Mouse (Mus musculus) lung, postnatal 0 days (tissue): ENCODE measurements around the gene Zbbx. TPM values are rescaled to one million over a fixed set of nuclear protein-coding genes. Genes with fewer than 3 reads are reported as not detected.

Experiments used
- ATAC-seq: fragments of 200-750 bp; cut with Nextera tagmentation; 2 replicates; pipeline ENCODE4 v1.8.0; 2017; ENCODE audit warnings: moderate library complexity
- DNase-seq: peaks from one replicate; pipeline ENCODE4 v3.0.0-alpha.2; 2016; ENCODE audit warnings: low spot score
- H3K27ac ChIP-seq: fragments of 300-500 bp; sonication (generic); 2 replicates; pipeline ENCODE4 v1.5.1; 2014; ENCODE audit warnings: antibody characterized with exemption, mild to moderate bottlenecking, low read length, mixed read lengths
- H3K27me3 ChIP-seq: fragments of 300-500 bp; sonication (generic); replicated peaks from 2 replicates; pipeline ENCODE4 v1.6.1; 2014; ENCODE audit warnings: low read length, mixed read lengths; ENCODE audit not compliant: insufficient read depth
- H3K36me3 ChIP-seq: fragments of 300-500 bp; sonication (generic); 2 replicates; pipeline ENCODE4 v1.6.1; 2014; ENCODE audit warnings: low read length, mixed read lengths; ENCODE audit not compliant: insufficient read depth
- H3K4me1 ChIP-seq: fragments of 300-500 bp; sonication (generic); 2 replicates; pipeline ENCODE4 v1.6.1; 2014; ENCODE audit warnings: antibody characterized with exemption, low read depth, low read length, mixed read lengths; ENCODE audit not compliant: insufficient read depth
- H3K4me2 ChIP-seq: fragments of 300-500 bp; sonication (generic); replicated peaks from 2 replicates; pipeline ENCODE4 v1.6.1; 2014; ENCODE audit warnings: low read depth, mild to moderate bottlenecking, low read length, moderate library complexity, mixed read lengths
- H3K4me3 ChIP-seq: fragments of 300-500 bp; sonication (generic); 2 replicates; pipeline ENCODE4 v1.5.1; 2014; ENCODE audit warnings: low read depth, low read length
- H3K9ac ChIP-seq: fragments of 300-500 bp; sonication (generic); replicated peaks from 2 replicates; pipeline ENCODE4 v1.6.1; 2014; ENCODE audit warnings: low read depth, mild to moderate bottlenecking
- H3K9me3 ChIP-seq: fragments of 300-500 bp; sonication (generic); 2 replicates; pipeline ENCODE4 v1.6.1; 2016; ENCODE audit warnings: low read length, mixed read lengths
- CTCF ChIP-seq: IDR thresholded peaks from 2 replicates; pipeline ENCODE4 v1.5.1; 2016; ENCODE audit warnings: antibody characterized with exemption, mild to moderate bottlenecking
- EP300 ChIP-seq: IDR thresholded peaks from 2 replicates; pipeline ENCODE4 v1.6.1; 2016; ENCODE audit warnings: antibody characterized with exemption, mild to moderate bottlenecking, control low read depth
- WGBS: fragments of 180-500 bp; shearing (Covaris S2); extraction: QIAGEN DNeasy Blood & Tissue Kit; methylation state at CpG from one replicate; pipeline ENCODE4 v1.1.7; 2014; 5-methylcytosine and 5-hydroxymethylcytosine counted together
- polyA plus RNA-seq: library from polyadenylated mRNA; unstranded; fragments of >200 nt; fragmentation: Nextera tagmentation; extraction: Ambion mirVana; gene quantifications from 2 replicates; pipeline ENCODE4 v1.2.1, GENCODE M21; 2015

Gene Zbbx
- polyA plus RNA-seq = 2.3 and 2.6 TPM in 2 replicates

DNA sequence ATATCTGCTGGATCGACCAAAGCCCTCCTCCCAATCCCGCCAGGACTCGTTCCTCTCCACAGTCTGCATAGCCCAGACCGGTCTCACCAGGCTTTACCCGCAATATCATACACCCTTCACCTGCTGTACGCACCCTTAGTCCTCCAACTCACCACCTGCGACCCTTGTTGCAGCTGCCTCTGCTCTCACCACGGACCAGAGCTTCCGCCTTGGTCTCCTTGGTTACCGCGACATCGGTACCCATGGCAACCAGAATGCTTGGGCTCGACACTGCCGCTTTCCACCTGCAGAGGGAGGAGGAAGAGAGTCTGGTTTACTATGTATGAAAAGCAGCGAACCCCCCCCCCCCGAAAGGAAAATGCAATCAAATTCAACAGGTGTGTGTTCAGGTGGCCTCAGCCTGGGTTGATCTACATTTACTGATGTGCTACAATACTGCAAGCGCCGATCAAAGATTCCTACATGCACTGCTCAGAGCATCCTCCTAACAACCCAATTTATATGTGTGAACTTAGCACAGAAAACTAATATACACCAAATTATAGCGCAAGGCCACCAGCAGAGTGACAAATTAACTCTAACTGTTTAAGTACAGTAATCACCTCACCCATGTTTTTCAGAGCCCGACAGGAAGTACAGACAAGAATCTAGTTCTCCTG is at the start of gene Zbbx:
Gene Zbbx, minus strand, starts transcription at position 197 of the 659 bp plus-strand sequence.
- no peak within 1 kb of the TSS for H3K27ac ChIP-seq
- no peaks in the 10 kb centered on the region for H3K9me3 ChIP-seq
- no peaks in the 10 kb centered on the region for H3K4me1 ChIP-seq
- 0 out of 2 replicates have a peak within 1 kb of the TSS, but pooled peaks have one; percentile 20 for H3K4me2 ChIP-seq
- peak; percentile 23 for DNase-seq
- TF ChIP-seq EP300 (no peak), CTCF (peak; percentile 34; the same call in 1 of the 2 replicates)
- no peak; the same call in 1 of the 2 replicates for ATAC-seq
- 13% methylated on average over 20 of the region's 20 CpGs for WGBS
- no peak within 1 kb of the TSS for H3K4me3 ChIP-seq
- no peaks in the 10 kb centered on the region for H3K36me3 ChIP-seq
- no peaks in the 10 kb centered on the region for H3K27me3 ChIP-seq
- H3K9ac ChIP-seq = no peak within 1 kb of the TSS

DNA sequence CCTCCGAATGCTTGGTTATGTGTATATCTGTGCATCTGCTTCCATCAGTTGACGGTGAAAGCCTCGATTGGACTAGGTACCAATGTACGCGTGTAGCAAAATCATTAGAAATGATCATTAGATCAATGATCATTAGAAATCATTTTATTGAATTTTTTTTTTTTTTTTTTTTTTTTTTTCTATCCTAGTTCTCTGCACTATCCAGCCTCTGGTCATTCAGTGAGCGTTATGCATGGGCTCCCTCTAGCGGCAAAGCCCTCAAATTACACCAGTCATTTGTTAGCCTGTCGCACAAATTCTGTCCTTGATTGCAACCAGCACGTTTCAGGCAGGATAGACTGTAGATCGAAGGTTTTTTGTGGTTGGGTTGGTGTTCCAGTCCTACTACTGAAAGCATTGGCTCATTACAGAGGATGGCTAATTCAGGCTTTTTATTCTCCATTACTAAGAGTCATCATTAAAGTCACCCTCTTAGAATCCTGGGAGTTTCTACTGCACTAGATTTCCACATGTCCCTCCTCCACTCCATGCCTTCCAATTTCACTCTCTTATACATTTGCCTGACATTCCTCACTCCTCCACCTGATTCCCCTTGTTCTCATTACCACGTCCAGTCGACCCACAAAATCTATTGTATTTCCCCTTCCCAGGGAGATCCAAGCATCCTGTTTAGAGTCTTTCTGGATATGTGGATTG is 38.1 kb upstream of the Zbbx start:
- peak; percentile 59 for DNase-seq

DNA sequence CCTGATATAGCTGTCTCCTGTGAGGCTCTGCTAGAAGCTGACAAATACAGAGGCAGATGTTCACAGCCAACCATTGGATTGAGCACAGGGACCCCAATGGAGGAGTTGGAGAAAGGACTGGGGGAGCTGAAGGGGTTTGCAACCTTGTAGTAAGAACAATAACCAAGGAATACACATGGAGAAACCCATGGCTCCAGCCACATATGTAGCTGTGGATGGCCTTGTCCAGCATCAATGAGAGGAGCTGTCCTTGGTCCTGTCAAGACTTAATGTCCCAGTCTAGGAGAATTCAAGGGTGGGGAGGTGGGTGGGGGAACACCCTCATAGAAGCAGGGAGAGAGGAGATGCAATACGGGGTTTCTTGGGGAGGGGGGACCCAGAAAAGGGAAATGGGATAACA is 17.8 kb upstream of the Zbbx start:
- no peak overlapping the region for H3K27ac ChIP-seq
- 57% methylated on average over 1 of the region's 1 CpGs for WGBS
- ATAC-seq (no peak), DNase-seq (no peak)
- H3K9ac ChIP-seq = no peak overlapping the region
- H3K4me3 ChIP-seq = no peak overlapping the region
- no peaks in the 10 kb centered on the region for H3K36me3 ChIP-seq
- no peak for TF ChIP-seq EP300
- no peak for TF ChIP-seq CTCF
- H3K4me2 ChIP-seq = no peak overlapping the region
- no peaks in the 10 kb centered on the region for H3K4me1 ChIP-seq
- H3K27me3 ChIP-seq = no peaks in the 10 kb centered on the region
- H3K9me3 ChIP-seq = no peaks in the 10 kb centered on the region

More for the DNA sequence above, 38.1 kb upstream of the Zbbx start:
- H3K27me3 ChIP-seq = no peaks in the 10 kb centered on the region
- H3K4me3 ChIP-seq = no peak overlapping the region
- H3K4me2 ChIP-seq = no peak overlapping the region
- H3K27ac ChIP-seq = no peak overlapping the region
- peak; percentile 74 for TF ChIP-seq CTCF
- TF ChIP-seq EP300 = no peak
- H3K4me1 ChIP-seq = no peaks in the 10 kb centered on the region
- no peak overlapping the region for H3K9ac ChIP-seq
- no peaks in the 10 kb centered on the region for H3K9me3 ChIP-seq
- H3K36me3 ChIP-seq = no peaks in the 10 kb centered on the region
- no peak for ATAC-seq
- WGBS = 32% methylated on average over 12 of the region's 12 CpGs

DNA sequence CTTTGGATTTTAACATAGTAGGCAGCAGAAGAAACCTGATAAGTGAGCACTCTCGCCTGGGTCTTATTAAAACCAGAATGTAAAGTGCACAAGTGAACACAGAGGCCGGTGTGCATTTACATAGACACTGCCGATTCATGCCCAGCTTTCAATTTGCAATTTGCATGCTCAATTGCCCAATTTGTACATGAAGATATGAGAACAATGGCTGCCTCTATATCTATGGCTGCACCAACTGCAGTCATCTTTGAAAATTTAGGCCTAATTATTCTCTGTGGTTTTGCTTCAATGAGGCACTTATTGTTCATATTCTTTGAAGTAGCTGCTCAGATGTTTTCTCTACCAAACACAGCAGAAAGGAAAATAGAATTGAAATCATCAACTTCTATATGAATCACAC is 23.0 kb downstream of the Zbbx start:
- TF ChIP-seq CTCF = no peak
- no peak for TF ChIP-seq EP300
- no peak for DNase-seq
- Histone ChIP-seq H3K9me3 (no peaks in the 10 kb centered on the region), H3K27me3 (no peaks in the 10 kb centered on the region), H3K9ac (no peak overlapping the region), H3K27ac (no peak overlapping the region), H3K4me1 (no peaks in the 10 kb centered on the region), H3K36me3 (no peaks in the 10 kb centered on the region), H3K4me3 (no peak overlapping the region), H3K4me2 (no peak overlapping the region)
- 74% methylated on average over 3 of the region's 3 CpGs for WGBS
- ATAC-seq = no peak

- Histone ChIP-seq H3K4me1 (no peaks in the 10 kb centered on the region), H3K9ac (no peak overlapping the region), H3K27ac (no peak overlapping the region), H3K9me3 (no peaks in the 10 kb centered on the region), H3K36me3 (no peaks in the 10 kb centered on the region), H3K4me2 (no peak overlapping the region), H3K4me3 (no peak overlapping the region), H3K27me3 (no peaks in the 10 kb centered on the region)
- DNase-seq (no peak), ATAC-seq (no peak)
- no peak for TF ChIP-seq CTCF
- no peak for TF ChIP-seq EP300
These were observed 60.0 kb downstream of the Zbbx start for GRCm38 (mm10) chr3:75104867-75105266.

- DNase-seq (no peak), ATAC-seq (no peak)
- H3K4me3 ChIP-seq = no peak overlapping the region
- no peaks in the 10 kb centered on the region for H3K4me1 ChIP-seq
- H3K9ac ChIP-seq = no peak overlapping the region
- no peaks in the 10 kb centered on the region for H3K9me3 ChIP-seq
- no peak overlapping the region for H3K4me2 ChIP-seq
- WGBS = 67% methylated on average over 1 of the region's 1 CpGs
- H3K36me3 ChIP-seq = no peaks in the 10 kb centered on the region
- H3K27ac ChIP-seq = no peak overlapping the region
- TF ChIP-seq EP300 (no peak), CTCF (no peak)
- H3K27me3 ChIP-seq = no peaks in the 10 kb centered on the region
These were observed 79.1 kb downstream of the Zbbx start for GRCm38 (mm10) chr3:75085762-75086161.
